Mouse (Mus musculus) lung, postnatal 0 days (tissue): ENCODE data around the gene Rars.

Experiments
- CTCF ChIP-seq: IDR thresholded peaks from 2 replicates; pipeline ENCODE4 v1.5.1; 2016; ENCODE audit warnings: antibody characterized with exemption, mild to moderate bottlenecking
- EP300 ChIP-seq: IDR thresholded peaks from 2 replicates; pipeline ENCODE4 v1.6.1; 2016; ENCODE audit warnings: antibody characterized with exemption, mild to moderate bottlenecking, control low read depth

GRCm38 (mm10) chr11:35838345-35839338 is 4.3 kb upstream of the Rars start:
- TF ChIP-seq EP300 (no peak), CTCF (no peak)
